Mouse (Mus musculus): Measurements from ENCODE around the gene Aqp1. TPM values are rescaled to one million over a fixed set of nuclear protein-coding genes. Genes with fewer than 3 reads are reported as not detected.
A peak's percentile ranks its signal among the peaks of the same experiment; 100 is the strongest.

Aqp1 gene
- polyA plus RNA-seq, 1 experiment, result 50.9 TPM

DNA sequence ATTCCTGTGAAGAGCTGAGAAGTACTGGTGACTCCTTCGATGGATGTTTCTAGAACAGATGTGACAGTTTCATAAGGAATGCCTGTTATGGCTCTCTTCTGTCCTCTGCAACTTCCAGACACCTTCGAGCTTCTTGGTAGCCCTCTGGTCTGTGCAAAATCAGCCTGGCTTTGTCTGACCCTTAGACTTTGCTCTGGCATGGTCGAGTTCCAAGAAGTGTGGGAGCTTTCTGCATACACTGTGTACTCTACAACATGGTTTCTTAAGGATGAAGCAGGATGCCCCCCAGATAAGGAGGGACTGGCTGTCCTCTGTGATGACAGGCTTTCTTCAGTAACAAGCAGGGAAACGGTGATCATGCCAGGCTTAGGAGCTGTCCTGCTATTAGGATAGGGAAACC lies 8.1 kb upstream of the Aqp1 start:
- TF ChIP-seq CTCF (IDR thresholded peaks at IDR 0.05; ENCODE audit: borderline replicate concordance, insufficient read depth, low read length), result no peak
- TF ChIP-seq POLR2A (IDR thresholded peaks at IDR 0.05; ENCODE audit: low read depth, low read length), result no peak
- no peak overlapping the region for H3K4me3 ChIP-seq (ENCODE audit: insufficient read depth, low read length)
- H3K4me1 ChIP-seq (ENCODE audit: control insufficient read depth, insufficient read depth, low read length), result no peaks in the 10 kb centered on the region
- no peak overlapping the region for H3K27ac ChIP-seq (ENCODE audit: insufficient read depth, low read length)

DNA sequence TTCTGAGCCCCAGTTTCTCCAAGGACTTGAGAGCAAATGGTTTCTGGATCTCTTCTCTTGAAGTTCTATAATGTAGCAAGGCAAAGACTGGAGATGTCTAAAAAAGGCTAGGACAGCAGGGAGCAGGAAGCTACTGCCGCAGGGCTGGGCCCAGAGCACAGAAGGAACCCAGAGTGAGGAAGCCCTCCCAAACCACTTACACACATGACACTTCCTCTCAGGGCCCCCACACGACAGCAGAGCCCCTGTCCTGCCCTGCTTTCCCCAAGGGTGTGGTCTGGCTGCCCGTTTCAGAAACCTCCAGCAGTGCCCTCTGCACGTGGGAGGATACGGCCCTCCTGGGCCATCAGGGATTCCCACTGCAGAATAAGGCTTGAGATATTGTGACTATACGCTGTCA lies 4.9 kb upstream of the Aqp1 start:
- Histone ChIP-seq H3K4me3 (ENCODE audit: insufficient read depth, low read length) (no peak overlapping the region), H3K27ac (ENCODE audit: insufficient read depth, low read length) (no peak overlapping the region), H3K4me1 (ENCODE audit: control insufficient read depth, insufficient read depth, low read length) (0 out of 2 replicates have a peak, but pooled peaks cover 2% of the 10 kb centered on the region)
- TF ChIP-seq POLR2A (IDR thresholded peaks at IDR 0.05; ENCODE audit: low read depth, low read length) (no peak), CTCF (IDR thresholded peaks at IDR 0.05; ENCODE audit: borderline replicate concordance, insufficient read depth, low read length) (no peak)

DNA sequence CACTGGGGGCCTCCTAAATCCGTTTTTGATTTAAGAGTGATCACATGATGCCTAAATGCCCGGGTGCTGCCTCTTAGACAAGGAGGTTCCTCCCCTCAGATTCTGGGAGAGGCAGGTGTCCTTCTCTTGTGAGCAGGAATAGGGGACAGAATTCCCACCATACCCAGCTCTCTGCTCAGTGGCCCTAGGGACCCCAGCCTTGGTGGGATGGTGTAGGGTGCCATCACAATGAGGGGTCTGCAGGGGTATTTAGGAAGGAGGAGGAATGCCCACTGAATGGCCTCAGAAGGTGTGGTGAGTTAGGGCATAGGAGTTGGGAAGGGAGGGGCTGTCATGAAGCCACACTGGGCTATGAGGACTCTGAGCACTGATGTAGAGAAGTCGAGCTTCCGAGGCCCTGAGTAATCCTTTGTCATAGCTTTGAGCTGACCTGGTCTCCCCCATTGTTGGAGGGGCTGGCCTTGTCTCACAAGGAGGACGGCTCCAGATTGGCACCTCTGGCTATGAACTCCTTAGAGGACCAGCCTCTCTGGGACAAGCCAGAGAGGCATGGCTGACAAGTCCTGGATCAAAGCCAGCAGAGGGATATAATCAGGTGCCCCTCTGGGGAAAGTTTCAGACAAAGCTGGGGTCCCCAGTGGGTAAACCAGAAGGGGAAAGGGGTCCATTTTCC lies 4.0 kb upstream of the Aqp1 start:
- no peak overlapping the region for H3K27ac ChIP-seq (ENCODE audit: insufficient read depth, low read length)
- no peak overlapping the region for H3K4me3 ChIP-seq (ENCODE audit: insufficient read depth, low read length)
- TF ChIP-seq POLR2A (IDR thresholded peaks at IDR 0.05; ENCODE audit: low read depth, low read length) (no peak), CTCF (IDR thresholded peaks at IDR 0.05; ENCODE audit: borderline replicate concordance, insufficient read depth, low read length) (no peak)
- 0 out of 2 replicates have a peak, but pooled peaks cover 2% of the 10 kb centered on the region for H3K4me1 ChIP-seq (ENCODE audit: control insufficient read depth, insufficient read depth, low read length)

DNA sequence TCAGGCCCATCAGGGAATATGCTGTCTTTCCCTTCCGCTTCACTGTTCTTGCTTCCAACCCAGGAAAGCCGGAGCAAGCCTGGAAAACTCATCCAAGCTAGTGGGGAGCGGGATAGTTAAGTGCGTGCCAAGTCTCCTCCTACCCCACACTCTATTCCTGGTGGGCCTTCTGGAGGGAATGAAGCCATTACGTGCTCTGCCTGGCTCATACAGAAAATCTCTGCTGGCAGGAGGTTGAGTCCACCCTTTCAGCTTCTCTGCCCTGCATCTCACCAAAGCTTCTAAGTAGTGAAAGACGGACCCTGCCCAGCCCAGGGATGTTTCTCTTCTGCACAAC lies 3.5 kb upstream of the Aqp1 start:
- Histone ChIP-seq H3K4me1 (ENCODE audit: control insufficient read depth, insufficient read depth, low read length) (0 out of 2 replicates have a peak, but pooled peaks cover 2% of the 10 kb centered on the region), H3K27ac (ENCODE audit: insufficient read depth, low read length) (no peak overlapping the region)

DNA sequence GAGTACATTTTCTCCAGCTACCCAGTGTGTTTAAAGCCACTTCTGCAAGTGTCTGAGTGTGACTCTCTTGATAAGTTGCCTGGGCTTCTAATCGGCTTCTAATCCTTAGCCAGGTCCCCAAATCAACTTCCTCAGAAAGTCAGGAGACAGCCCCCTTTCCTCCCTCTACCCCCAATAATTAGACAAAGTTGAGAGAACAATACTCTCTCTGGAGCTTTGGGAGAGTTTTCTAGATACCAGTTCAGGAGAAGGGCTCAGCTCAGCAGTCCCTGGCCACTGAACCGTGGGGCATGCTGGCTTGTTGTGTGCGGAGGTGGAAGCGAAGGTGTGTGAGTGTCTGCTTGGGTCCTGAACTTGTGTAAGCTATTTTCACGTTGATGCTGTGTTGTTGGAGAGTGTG lies 1.0 kb downstream of the Aqp1 start:
- TF ChIP-seq CTCF (IDR thresholded peaks at IDR 0.05; ENCODE audit: borderline replicate concordance, insufficient read depth, low read length), result no peak
- TF ChIP-seq POLR2A (IDR thresholded peaks at IDR 0.05; ENCODE audit: low read depth, low read length), result no peak
- H3K27ac ChIP-seq (ENCODE audit: insufficient read depth, low read length), result no peak overlapping the region
- H3K4me1 ChIP-seq (ENCODE audit: control insufficient read depth, insufficient read depth, low read length), result peaks cover 4% of the 10 kb centered on the region; the same call in 1 of the 2 replicates
- peak overlapping the region; percentile 22; the same call in 1 of the 2 replicates for H3K4me3 ChIP-seq (ENCODE audit: insufficient read depth, low read length)

More for the DNA sequence above, 3.5 kb upstream of the Aqp1 start:
- TF ChIP-seq CTCF (IDR thresholded peaks at IDR 0.05; ENCODE audit: borderline replicate concordance, insufficient read depth, low read length), result no peak
- no peak for TF ChIP-seq POLR2A (IDR thresholded peaks at IDR 0.05; ENCODE audit: low read depth, low read length)
- H3K4me3 ChIP-seq (ENCODE audit: insufficient read depth, low read length), result no peak overlapping the region

DNA sequence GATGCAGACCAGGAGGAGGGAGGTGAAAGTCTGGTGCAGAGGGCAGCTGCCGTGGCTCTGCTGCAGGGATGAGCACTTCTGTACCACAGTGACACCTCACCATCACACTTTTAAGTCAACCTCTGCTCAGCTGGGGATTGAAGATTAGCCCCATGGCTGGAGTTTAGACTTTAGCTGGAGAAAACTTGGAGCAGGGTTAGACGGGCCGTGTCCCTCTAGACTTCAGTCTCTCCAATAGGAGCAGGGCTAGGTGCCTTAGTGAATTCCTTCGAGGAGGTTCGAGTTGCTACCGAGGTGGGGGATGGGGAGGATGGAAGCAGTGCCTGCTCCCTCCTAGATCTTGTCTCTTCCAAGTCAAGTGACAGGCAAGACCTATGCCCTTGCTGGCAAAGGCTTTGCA lies 1.8 kb downstream of the Aqp1 start:
- peaks cover 4% of the 10 kb centered on the region; the same call in 1 of the 2 replicates for H3K4me1 ChIP-seq (ENCODE audit: control insufficient read depth, insufficient read depth, low read length)
- peak overlapping the region; percentile 22; the same call in 1 of the 2 replicates for H3K4me3 ChIP-seq (ENCODE audit: insufficient read depth, low read length)
- TF ChIP-seq POLR2A (IDR thresholded peaks at IDR 0.05; ENCODE audit: low read depth, low read length), result no peak
- no peak for TF ChIP-seq CTCF (IDR thresholded peaks at IDR 0.05; ENCODE audit: borderline replicate concordance, insufficient read depth, low read length)

DNA sequence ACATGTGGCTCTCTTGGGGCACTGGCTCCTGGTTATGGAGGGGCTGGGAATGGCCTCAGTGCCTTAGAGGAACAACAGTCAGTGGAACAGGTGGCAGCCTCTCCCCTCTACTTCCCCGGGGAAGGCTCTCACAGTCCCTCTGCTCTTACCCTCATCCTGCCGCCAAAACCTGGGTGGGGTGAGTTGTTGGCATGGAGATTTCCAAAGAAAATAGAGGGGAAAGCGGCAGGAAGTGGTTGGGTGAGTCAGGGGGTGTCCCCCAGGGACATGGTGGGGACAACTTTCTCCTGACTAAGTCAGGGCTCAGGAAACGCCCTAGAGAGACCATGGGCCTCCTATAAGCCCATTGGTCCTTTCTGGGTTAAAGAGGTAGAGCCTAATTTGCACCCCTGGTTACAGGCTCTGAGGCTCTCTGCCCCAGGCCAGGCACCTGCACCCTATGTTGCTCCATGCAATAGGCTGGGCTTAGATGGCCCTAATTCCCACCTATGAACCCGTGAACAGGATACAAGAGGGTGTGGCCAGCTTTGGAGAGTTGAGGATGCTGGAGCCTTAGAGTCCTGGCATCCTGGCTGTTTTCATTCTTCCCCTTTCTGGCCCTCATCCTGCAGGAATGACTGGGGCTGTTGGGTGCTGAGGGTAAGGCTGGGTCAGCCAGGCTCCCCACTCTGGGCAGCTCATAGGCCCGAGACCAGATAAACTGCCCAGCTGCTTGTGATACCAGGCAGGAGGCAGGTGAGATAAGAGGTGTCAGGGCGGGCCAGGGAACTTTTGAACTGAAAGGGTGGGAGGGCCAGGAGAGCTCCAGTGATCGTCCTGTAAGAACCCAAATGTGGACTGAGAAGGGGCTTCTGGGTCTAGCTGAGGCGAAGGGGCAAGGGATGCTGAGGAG lies 2.9 kb downstream of the Aqp1 start:
- H3K4me3 ChIP-seq (ENCODE audit: insufficient read depth, low read length), result no peak overlapping the region
- H3K4me1 ChIP-seq (ENCODE audit: control insufficient read depth, insufficient read depth, low read length), result peaks cover 4% of the 10 kb centered on the region; the same call in 1 of the 2 replicates
- H3K27ac ChIP-seq (ENCODE audit: insufficient read depth, low read length), result no peak overlapping the region
- TF ChIP-seq CTCF (IDR thresholded peaks at IDR 0.05; ENCODE audit: borderline replicate concordance, insufficient read depth, low read length), result no peak
- TF ChIP-seq POLR2A (IDR thresholded peaks at IDR 0.05; ENCODE audit: low read depth, low read length), result no peak

More for the DNA sequence above, 1.8 kb downstream of the Aqp1 start:
- no peak overlapping the region for H3K27ac ChIP-seq (ENCODE audit: insufficient read depth, low read length)

DNA sequence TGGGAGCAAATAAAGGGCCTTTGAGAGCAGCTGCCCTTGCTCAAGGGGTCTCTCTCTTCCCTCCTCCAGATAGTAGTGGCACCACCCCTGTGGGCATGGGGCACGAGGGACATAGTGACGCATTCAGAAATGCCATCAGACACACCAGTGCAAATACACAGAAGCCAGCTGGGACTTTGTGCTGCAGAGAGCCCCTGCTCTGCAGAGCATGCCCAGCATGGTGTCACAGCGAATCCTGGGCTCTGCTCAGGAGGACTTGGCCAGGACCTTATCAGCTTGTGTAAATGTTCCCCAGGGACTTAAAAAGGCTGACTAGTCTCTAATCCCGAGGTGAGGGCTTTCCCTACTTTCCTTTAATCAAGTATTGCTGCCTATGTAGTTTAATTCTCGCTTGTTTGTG lies 5.5 kb downstream of the Aqp1 start:
- TF ChIP-seq POLR2A (IDR thresholded peaks at IDR 0.05; ENCODE audit: low read depth, low read length) (no peak), CTCF (IDR thresholded peaks at IDR 0.05; ENCODE audit: borderline replicate concordance, insufficient read depth, low read length) (no peak)
- H3K27ac ChIP-seq (ENCODE audit: insufficient read depth, low read length), result no peak overlapping the region
- peaks cover 5% of the 10 kb centered on the region for H3K4me1 ChIP-seq (ENCODE audit: control insufficient read depth, insufficient read depth, low read length)
- no peak overlapping the region for H3K4me3 ChIP-seq (ENCODE audit: insufficient read depth, low read length)

DNA sequence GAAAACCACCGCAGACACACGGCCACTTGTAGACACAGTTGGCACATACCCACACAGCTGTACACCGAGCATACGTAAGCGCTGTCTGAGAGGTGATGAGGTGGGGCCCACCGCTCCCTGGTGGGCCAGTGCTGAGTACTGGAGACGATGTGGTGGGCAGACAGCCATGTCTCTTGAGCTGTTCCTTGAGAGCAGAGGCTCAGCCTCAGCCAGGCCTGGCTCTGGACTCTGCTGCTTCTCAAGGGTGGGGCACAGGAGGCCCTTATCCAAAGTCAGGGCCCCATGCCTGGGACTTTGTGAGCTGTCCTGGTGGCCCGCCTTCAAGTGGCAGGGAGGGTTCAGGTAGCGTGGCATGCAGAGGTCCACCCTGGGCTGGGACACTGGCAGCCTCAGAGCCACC lies 6.1 kb downstream of the Aqp1 start:
- Histone ChIP-seq H3K27ac (ENCODE audit: insufficient read depth, low read length) (no peak overlapping the region), H3K4me3 (ENCODE audit: insufficient read depth, low read length) (no peak overlapping the region), H3K4me1 (ENCODE audit: control insufficient read depth, insufficient read depth, low read length) (peaks cover 5% of the 10 kb centered on the region)
- TF ChIP-seq POLR2A (IDR thresholded peaks at IDR 0.05; ENCODE audit: low read depth, low read length), result no peak
- TF ChIP-seq CTCF (IDR thresholded peaks at IDR 0.05; ENCODE audit: borderline replicate concordance, insufficient read depth, low read length), result no peak

DNA sequence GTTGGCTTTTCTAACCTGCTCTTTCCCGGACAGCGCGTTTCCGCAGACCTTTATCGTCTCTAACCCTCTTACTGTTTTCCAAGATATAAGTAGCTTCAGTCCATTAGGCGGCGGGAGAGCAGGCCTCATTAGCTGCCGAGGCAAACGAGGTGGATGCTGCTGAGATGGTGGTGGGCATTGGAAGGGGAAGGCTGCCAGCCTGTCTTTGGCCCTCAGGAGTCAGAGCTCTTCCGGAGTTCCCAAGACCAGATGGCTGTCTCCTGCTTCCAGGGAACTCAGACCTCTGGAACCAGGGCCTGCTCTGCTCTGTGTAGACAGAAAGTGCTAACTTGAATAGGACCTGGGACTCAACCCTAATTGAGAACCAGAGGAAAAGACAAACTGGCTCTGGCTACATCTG lies 7.2 kb downstream of the Aqp1 start:
- TF ChIP-seq POLR2A (IDR thresholded peaks at IDR 0.05; ENCODE audit: low read depth, low read length), result no peak
- TF ChIP-seq CTCF (IDR thresholded peaks at IDR 0.05; ENCODE audit: borderline replicate concordance, insufficient read depth, low read length), result no peak
- no peak overlapping the region for H3K27ac ChIP-seq (ENCODE audit: insufficient read depth, low read length)
- peaks cover 5% of the 10 kb centered on the region for H3K4me1 ChIP-seq (ENCODE audit: control insufficient read depth, insufficient read depth, low read length)
- no peak overlapping the region for H3K4me3 ChIP-seq (ENCODE audit: insufficient read depth, low read length)

All from embryonic fibroblast, embryonic 13.5 days (primary cell).